Mouse (Mus musculus): ENCODE data around the gene Col9a1.

Col9a1 gene

DNA sequence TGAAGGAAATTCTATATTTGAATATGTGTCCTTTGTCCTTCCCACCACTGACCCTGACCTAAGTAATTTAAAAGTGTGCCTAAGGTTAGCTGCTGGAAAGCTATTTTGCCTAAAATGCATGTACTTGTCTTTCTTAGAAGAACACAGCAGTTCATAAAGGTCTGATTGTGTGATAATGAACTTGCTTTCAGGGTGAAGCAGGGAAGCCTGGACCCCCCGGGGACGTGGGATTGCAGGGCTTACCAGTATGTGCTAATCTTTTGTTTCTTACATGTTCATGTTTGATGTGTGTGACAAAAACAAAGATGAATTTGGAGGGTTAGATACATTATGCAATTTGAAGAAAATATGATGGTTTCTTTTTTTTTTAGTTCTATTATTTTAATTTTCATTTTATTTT, 44.8 kb downstream of the Col9a1 start:
- DNase-seq (ENCODE audit: low spot score) = no peak

DNA sequence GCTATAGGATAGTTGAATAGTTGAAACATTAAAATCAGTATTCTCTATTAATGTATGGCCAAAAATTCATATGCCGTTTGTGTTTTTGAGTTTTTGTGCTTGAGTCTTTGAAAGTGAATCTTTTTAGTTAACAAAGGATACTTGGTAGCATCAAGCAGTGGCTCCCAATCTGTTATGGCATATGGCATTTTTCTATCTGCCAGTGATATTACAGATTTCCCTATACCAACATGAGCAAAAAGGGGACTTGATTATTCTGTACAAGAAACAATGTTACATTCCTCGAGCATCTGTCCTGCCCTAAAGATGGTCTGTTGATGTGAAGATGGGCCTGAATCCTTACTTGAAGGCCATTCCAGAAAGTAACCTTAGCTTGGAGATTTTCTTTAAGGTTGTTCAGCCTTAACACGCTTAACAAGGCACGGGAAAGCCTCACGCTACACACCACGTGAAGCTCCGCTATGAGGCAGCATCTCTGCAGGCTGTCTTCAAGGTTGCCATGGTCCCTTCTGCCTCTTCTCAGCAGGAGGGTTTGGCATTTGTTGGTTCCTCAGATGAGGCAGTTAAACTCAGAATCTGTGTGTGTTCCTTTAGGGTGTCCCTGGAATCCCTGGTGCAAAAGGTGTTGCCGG, 45.7 kb downstream of the Col9a1 start:
- DNase-seq (ENCODE audit: low spot score) = no peak

DNA sequence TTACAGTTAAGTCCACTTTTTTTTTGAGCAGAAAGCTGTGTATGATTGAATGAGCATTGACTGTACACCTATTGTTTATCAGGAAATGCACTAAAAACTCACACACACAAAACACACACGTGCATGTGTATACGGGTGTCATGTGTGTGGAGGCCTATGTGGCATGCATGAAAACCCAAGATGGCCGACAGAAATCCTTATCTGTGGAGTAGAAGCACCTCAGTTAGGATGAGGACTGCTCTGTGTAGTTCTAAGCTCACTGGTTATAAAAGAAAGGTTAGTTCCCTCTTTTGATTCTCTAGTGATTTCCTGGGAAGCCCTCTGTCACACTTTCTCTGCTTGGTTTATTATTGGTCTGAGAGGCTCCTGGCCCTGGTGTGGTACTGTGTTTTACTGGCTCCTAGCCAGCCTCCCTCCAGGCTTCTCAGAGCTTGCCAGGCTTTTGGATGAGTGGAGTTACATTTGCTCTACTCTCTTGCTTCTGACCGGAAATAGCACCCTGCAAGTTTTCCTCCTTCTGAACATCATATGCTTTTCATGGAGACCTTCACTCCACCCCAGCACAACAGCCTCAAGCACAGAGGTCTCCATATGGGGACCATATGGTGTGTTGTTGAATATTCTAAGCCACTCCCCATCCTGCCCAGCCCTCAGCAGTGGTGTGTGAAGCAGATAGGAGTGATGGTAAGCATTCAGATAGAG, 48.6 kb downstream of the Col9a1 start:
- no peak for DNase-seq (ENCODE audit: low spot score)

DNA sequence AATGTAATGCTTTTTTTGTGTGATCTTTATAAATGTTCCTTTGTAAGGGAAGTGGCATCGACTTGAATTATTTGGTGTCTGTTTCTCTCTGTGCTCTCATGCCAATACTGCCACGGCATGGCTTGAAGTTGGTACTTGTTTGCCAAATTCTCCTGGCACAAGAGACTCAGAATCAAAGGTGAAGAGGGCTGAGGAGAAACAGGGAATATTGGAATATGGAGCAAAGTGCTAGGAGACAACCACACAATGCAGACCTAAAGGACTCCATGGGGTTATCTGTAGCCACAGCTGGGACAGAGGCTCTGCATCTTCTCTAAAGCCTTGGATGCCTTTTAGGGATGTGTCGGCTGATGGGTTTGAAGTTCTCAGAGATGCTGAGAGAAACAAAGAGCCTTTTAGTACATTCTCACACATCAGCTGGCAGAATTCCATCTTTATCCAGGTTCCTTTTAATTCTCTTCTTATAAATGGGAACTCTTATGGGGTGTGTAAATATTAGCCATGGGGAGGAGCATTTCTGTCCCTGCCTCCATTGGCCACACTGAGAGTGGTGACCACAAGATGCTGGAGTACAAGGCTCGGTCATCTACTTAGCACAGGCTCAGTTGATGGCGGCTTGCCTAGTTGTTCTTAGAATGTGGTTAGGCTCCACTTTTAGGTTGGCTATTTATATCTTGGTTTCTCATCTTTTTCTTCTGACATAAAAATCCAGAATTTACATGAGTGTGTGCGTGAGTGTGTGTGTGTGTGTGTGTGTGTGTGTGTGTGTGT, 49.7 kb downstream of the Col9a1 start:
- no peak for DNase-seq (ENCODE audit: low spot score)

DNA sequence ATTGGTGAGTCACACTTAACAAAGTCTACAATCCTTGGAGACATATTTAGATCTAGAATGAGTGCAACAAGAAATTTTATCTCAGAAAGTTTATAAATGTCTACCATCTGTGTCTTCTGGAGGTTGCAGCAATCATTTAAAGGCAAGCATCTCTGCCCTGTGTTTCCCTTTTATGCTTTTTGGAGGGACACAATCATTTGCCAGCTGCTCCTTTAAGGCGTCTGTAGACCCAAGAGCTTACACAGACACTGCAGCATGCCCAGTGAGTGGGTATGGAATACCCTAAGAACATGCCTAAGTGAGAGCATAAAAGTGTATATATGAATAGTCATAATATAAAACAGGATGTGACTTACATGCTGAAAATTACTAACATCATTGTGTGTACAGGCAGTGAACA, 52.1 kb downstream of the Col9a1 start:
- no peak for DNase-seq (ENCODE audit: low spot score)

DNA sequence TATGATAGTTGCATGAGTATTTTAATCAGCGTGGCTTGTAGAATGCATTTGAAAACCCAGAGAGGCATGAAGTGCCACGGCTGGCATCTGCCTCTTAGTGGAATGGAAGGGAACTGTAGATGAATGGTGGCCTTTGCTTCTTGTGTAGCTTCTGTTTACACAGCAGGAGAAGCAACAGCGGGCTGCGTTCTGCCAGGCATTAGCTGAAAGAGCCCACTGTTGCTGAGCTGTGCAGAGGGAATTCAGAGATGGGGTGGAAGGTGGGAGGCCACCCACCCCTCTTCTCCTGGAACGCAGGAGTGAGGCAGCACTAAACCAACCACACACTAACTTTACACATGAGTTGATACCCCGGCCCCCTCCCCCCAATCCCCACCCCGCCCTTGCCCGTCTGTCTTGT, 53.0 kb downstream of the Col9a1 start:
- no peak for DNase-seq (ENCODE audit: low spot score)

DNA sequence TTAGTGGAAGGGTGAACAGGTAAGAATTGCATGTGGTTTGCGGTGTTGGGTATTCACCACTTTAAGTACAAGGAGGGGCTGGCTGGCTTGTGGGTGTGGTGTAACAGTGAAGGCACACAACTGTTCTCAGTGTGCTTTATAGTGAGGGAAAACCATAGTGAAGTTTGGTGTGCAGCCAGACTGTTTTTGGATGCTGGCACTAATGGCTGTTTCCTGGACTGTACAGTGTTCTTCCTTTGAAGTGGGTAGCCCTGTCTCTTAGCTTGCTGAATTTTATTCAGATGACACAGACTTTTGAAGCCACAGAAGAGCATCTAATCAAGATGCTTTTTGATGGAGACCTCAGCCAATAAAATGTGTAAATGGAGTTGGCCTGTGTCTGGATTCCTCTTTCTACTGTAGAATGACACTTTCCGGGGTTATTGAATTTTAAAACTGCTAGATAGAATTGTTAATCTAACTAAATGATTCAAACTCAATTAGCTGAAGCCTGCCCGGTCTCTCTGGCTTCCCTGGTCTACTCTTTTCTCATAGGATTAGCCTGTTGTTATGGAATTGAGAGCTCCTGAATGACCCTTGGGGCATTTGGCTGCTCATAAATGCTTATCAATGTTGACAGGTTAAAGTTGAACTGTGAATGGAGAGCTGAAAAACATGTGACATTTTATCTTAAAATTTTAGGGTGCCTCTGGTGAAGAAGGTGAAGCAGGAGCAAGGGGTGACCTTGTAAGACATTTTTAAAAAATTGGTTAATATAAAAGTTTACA, 54.3 kb downstream of the Col9a1 start:
- no peak for DNase-seq (ENCODE audit: low spot score)

DNA sequence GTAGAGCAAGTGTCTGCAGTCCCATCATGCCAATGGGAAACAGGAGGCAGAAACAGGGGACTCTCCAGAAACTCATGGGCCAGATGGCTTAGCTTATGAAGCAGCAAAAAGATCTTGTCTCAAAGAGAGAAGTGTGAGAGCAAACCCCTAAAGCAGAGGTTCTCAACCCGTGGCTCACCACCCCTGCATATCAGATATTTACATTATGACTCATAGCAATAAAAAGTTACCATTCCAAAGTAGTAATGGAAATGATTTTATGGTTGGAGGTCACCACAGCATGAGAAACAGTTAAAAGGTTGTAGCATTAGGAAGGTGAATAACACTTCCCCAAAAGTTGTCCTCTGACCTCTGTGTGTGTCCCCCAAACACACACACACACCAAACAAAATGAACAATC, 58.9 kb downstream of the Col9a1 start:
- no peak for DNase-seq (ENCODE audit: low spot score)

DNA sequence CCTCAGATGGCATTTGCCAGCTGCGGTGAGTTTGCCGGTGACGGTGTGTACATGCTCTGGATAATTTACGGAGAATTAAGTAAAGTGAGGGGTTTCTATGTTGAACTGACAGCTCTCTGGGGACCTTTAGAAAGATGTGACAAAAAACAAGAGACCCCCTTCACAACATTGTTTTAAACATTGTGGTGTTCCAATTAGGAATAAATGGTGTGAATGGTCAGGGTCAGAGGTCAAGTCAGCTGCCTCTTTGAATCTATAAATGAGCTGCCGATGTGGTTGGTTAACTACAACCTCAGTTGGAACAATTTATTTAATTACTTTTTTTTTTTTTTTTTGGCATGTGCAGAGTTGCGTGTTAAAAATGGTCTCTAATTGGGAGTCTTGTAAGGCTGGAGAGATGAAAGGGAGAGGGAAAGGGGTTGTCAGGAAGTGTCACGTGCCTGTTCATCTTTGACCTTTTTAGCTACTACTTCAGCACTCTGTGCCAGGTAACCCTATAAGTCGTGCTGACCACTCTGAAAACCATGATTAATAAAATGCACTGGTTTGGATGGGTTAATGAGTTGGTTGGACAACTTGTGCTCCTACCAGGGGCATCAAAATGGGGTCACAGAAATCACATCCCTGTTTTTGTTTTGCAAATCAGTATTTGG, 62.8 kb downstream of the Col9a1 start:
- DNase-seq (ENCODE audit: low spot score) = no peak

DNA sequence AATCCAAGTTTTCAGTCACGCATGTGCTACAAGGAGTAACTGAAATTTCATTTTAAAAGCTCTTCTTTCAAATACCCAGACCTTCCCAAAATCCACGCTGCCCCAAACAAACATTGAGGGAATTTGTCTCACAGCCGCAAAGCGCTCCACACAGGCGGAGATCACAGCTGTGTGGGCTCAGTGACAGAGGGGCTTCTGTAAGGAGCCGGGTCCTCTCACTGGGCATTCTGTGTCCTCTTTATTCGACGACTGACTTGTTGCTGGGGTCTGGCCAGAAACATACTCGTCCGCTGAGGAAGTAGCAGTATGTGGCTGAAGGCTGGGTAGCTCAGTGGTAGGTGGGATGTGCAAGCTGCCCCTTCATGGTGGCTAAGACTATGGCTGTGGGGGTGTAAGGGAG, 67.5 kb downstream of the Col9a1 start:
- DNase-seq (ENCODE audit: low spot score) = no peak

DNA sequence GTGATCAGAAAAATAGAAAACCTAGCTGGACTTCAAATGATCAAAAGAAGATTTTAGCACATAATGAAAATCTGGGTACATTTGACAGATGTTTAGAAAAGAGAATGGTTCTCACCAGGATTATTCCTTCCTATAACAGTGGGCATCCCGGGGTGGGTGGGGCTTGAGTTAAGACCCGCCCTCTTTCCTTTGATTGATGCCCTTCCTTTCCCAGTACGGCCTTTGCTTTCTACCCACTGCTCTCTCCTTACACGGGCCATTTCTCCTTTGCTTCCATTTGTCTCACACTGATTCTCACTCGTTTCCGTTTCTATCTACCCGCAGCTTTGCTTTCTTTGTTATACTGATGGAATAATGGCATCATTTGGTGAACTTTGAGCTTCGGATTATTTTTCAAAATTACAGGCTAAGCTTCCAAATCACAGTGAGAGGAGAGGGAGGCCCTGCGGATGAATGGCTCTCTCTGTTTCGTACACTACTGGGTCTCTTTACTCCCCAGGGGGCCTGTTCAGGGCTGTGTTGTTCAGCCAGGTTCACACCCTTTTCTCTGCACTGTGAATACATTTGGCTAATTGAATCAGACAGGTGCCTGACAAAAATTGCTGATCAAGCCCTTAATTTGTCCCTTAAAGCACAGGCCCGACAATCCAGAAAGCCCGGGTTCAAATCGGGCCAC, 68.4 kb downstream of the Col9a1 start:
- DNase-seq (ENCODE audit: low spot score) = no peak

DNA sequence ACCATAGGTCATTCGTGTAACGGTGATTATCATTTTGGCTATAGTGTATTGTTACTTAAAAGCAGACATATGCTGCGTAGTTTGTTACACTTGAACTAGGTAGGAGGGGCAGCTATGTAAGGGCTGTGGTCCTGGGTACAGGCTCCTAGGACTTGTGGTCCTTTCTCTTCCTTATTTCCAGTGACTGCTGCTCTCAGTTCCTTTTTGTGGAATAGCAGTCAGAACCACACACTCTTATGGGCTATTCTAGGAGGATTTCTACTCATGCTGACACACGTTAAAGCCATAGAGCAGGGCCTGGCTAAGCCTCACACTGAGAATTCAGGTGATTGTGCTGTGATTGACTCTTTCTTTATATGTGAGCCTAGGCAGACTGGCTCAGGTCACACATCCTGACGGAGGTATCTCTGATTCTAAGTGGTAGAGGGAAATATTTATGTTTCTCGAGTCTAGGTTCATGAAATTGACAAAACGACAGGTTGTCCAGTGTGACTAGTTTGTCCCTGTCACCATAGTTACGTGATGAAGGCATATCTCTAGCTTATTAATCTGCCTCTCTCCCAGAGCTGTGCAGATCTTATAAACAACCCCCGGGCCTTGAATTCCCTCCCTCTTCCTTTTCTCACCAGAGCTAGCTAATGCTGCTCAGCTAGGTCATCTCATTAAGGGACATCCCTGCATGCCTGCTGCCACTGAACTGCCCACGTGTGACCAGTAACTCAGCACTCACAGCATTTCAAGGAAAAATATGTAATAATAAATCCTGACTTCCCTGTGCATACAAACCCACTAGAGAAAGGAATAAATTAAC, 71.1 kb downstream of the Col9a1 start:
- no peak for DNase-seq (ENCODE audit: low spot score)

DNA sequence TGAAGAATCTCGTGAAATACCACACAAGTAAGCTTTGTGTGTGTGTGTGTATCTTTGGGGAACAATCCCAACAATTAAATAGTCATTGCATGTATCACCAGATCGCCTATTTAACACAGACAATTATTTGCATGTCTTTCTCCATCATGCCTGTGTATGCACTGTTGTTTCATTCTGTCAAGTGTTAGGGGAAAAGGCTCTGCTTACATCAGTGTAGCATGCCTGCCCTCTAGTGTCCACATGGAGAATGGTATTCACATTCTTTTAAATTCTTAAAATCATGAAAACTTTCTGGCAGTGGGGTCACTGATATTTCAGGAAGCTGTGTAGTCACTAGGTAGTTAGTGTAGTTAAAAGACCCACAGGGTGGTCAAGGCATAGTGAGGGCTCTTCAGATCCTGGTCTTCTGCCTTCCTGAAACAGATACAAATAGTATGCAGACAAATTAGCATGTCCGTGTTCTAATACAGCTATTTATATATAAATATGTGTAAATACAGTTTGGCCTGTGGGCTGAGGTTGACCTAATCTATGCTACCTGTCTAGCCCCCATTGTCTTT, 71.8 kb downstream of the Col9a1 start:
- no peak for DNase-seq (ENCODE audit: low spot score)

DNA sequence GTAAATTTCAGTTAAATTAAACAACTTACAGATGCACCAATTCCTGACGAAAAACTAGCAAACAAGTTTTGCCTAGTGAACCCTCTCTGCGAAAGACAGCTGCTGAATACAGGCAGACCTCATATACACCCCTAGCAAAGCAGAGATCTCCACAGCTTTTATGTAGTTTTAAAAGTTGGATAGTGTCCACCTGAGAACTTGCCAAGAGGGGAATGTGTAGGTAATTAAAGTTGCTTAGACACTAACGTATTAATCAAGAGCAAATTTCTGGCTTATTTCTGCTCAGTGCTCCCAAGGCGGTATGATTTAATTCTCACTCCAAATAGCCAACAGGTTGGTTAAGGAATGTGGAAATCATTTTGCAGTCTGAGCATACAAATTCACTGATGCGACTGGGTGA, 80.6 kb downstream of the Col9a1 start:
- no peak for DNase-seq (ENCODE audit: low spot score)

DNA sequence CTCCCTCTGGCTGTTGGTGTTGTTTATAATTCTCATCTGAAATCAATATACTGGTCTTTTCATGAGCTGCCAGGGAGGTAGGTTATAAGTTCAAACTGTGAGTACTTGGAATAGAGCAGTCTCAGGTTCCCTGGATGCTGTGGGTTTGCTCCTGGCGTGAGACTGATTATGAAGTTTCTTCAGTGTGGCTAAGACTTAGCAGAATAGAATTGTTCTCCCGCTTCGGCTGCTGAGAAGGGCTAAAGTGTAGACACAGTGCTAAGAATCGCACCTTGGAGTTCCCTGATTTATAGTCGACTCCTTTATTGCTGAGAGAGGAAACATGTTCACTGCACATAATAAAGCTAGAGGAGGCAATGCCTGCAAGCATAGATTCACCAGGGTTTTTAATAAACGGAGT, 82.0 kb downstream of the Col9a1 start:
- no peak for DNase-seq (ENCODE audit: low spot score)

DNA sequence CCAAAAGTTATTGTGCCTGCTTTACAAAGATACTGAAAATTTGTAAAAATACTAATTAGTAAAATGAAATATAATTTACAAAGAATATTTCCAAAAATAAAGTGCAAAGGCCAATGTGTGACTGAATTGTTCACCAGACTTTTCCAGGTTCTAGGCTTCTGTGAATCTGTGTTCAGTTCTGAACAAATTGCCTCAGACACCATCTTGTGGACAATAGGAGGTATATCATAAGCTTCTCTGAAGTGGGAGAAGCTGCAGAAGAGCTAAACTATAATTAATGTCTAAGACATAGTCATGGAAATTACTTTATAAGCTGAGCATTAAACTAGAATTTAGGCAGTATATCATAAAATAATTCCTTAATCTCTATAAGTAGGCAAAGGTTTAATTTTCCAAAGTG, 83.8 kb downstream of the Col9a1 start:
- DNase-seq (ENCODE audit: low spot score) = no peak

DNA sequence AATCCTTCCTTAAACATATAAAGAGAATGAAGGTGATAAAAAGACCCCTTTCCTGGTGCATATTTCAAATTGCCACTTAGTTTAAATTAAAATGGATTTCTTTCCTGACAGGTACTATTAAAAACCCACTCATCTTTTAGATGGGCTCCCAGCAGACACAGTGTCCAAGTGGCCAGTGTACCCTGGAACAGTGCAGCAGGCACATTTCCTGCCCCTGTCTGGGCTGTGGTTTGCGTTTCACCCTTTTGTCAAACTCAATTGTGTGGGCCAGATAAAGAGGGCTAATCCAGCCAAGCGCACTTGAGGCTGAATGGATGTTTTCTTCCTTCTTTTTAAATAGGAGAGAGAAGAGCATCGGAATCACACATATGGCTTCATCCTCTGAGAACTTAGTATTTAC, 89.6 kb downstream of the Col9a1 start:
- no peak for DNase-seq (ENCODE audit: low spot score)

DNA sequence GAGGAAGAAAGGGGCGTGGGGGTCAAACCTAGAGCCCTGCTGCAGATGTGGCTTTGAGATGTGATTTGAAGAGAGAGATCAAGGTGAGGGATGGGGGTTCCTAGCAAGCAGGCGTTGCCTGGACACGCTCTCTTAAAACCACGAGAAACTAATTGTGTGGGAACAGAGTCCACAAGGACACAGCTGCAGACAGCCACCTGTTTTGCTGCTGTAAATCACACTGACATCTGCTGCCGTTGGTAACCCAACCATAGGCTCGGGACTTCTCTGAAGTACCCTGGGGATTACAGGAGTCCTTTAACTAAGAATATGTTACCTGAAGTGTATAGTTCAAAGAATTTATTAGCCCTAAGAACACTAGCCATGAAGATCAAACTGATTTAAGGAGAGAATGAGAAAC, 109.0 kb downstream of the Col9a1 start:
- no peak for DNase-seq (ENCODE audit: low spot score)

DNA sequence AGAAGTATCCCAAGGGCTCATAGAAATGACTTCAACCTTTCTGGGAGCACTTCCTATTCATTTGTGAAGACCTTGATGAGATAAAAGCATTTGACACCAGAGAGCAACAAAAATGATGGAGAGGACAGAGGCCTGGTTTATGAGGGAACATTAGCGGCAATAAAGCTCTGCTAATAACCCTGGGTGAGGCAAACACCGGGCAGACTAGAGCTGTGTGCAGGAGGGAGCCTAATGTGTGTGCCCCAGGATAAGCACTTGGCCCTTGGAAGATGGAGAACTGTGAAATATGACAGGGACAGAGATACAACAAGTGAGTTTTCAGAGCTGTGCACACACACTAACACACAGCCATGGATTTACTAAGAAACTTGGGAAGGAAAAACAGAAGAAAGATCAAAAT, 115.1 kb downstream of the Col9a1 start:
- no peak for DNase-seq (ENCODE audit: low spot score)
